8 mouse cellular contexts compared by ENCODE assay signal in genomic region chr10:80105460-80105859, GRCm38 (mm10). TPM values are rescaled to one million over a fixed set of nuclear protein-coding genes. Genes with fewer than 3 reads are reported as not detected.
DNase-seq lines count a peak whose midpoint lies in the region; ATAC-seq and TF ChIP-seq lines count a peak whose summit lies in the region.

Sbno2 (minus strand) TSS chr10:80105571.

- H3K27ac ChIP-seq in lung, embryonic 14.5 days (ENCODE audit: low read depth), result no peak within 1 kb of the TSS
- peak within 1 kb of the TSS; percentile 79 for H3K27ac ChIP-seq in bone marrow macrophage, adult 2 months (ENCODE audit: insufficient read depth, low read depth, low read length)
- H3K27ac ChIP-seq in liver, embryonic 15.5 days (replicated peaks), result peak within 1 kb of the TSS; percentile 93

- no peak for TF ChIP-seq POLR2A in bone marrow macrophage, adult 2 months (IDR thresholded peaks at IDR 0.05; ENCODE audit: borderline replicate concordance, low read depth, low read length)

- no peak for ATAC-seq in lung, embryonic 14.5 days (ENCODE audit: insufficient read depth)
- ATAC-seq in hematopoietic stem cell, adult 5-6 weeks (replicated peaks in 1 of 2; ENCODE audit: insufficient read depth in 1 of 2, low FRiP score in 2 of 2, low TSS enrichment in 1 of 2, low read depth in 1 of 2, poor library complexity in 2 of 2, severe bottlenecking in 2 of 2), result peak; percentile 50 to 73
- ATAC-seq in liver, embryonic 15.5 days (ENCODE audit: insufficient read depth), result no peak

- no peak for TF ChIP-seq CTCF in lung, embryonic 14.5 days (IDR thresholded peaks at IDR 0.05; ENCODE audit: low read depth)
- TF ChIP-seq CTCF in bone marrow macrophage, adult 2 months (IDR thresholded peaks at IDR 0.05; ENCODE audit: low read depth, low read length), result no peak

- no peak for DNase-seq in lung, embryonic 14.5 days
- DNase-seq in lung, postnatal 14 days, result no peak
- peak; percentile 71 for DNase-seq in splenic B cell, adult 2 months (ENCODE audit: low read depth, low spot score)
- DNase-seq in urinary bladder, postnatal 4 days (ENCODE audit: low spot score in 2 of 2), result no peak
- DNase-seq in ovary, postnatal 14 days (ENCODE audit: low spot score), result no peak

- peaks cover 9% of the 10 kb centered on the region for H3K4me1 ChIP-seq in lung, embryonic 14.5 days (ENCODE audit: insufficient read depth)
- peaks cover 46% of the 10 kb centered on the region for H3K4me1 ChIP-seq in bone marrow macrophage, adult 2 months (ENCODE audit: control insufficient read depth, insufficient read depth, low read length)
- peaks cover 57% of the 10 kb centered on the region for H3K4me1 ChIP-seq in liver, embryonic 15.5 days (replicated peaks)

- peak within 1 kb of the TSS; percentile 29; the same call in 1 of the 2 replicates for H3K9ac ChIP-seq in lung, embryonic 14.5 days
- no peak within 1 kb of the TSS for H3K9ac ChIP-seq in liver, embryonic 15.5 days

- no peaks in the 10 kb centered on the region for H3K36me3 ChIP-seq in lung, embryonic 14.5 days (ENCODE audit: insufficient read depth)
- H3K36me3 ChIP-seq in liver, embryonic 15.5 days (replicated peaks), result no peaks in the 10 kb centered on the region
- H3K36me3 ChIP-seq in splenic B cell, adult 2 months (ENCODE audit: control insufficient read depth, insufficient read depth, low read length, poor library complexity, severe bottlenecking), result no peaks in the 10 kb centered on the region

- no peak within 1 kb of the TSS for H3K4me2 ChIP-seq in lung, embryonic 14.5 days
- peak within 1 kb of the TSS; percentile 38 for H3K4me2 ChIP-seq in liver, embryonic 15.5 days

- WGBS in lung, embryonic 14.5 days, result 60% methylated on average over 5 of the region's 5 CpGs
- 41% methylated on average over 5 of the region's 5 CpGs for WGBS in liver, embryonic 15.5 days (ENCODE audit: insufficient replicate concordance)

- H3K27me3 ChIP-seq in lung, embryonic 14.5 days (ENCODE audit: insufficient read depth, low read length), result no peaks in the 10 kb centered on the region
- no peaks in the 10 kb centered on the region for H3K27me3 ChIP-seq in liver, embryonic 15.5 days
- H3K27me3 ChIP-seq in splenic B cell, adult 2 months (ENCODE audit: control insufficient read depth, insufficient read depth, low read length, poor library complexity, severe bottlenecking), result no peaks in the 10 kb centered on the region

- H3K9me3 ChIP-seq in lung, embryonic 14.5 days (ENCODE audit: low read depth, low read length), result no peaks in the 10 kb centered on the region
- no peaks in the 10 kb centered on the region for H3K9me3 ChIP-seq in liver, embryonic 15.5 days (replicated peaks)

- no peak within 1 kb of the TSS for H3K4me3 ChIP-seq in lung, embryonic 14.5 days (ENCODE audit: low read depth, low read length)
- H3K4me3 ChIP-seq in bone marrow macrophage, adult 2 months (ENCODE audit: insufficient read depth, low read length), result peak within 1 kb of the TSS; percentile 52
- H3K4me3 ChIP-seq in liver, embryonic 15.5 days (replicated peaks), result peak within 1 kb of the TSS; percentile 9; the same call in 1 of the 2 replicates

RNA-seq across cellular contexts. Expression of gene Sbno2, which starts in this region (rescaled TPM):
- 13.9 and 16.3 TPM in 2 replicates for polyA plus RNA-seq in lung, embryonic 14.5 days (2014; fragmentation: Nextera tagmentation; extraction: Ambion mirVana)
- polyA plus RNA-seq in bone marrow macrophage, adult 2 months (2012; ENCODE audit: insufficient read depth, insufficient read length, missing spikeins), result 54.5 and 55.8 TPM in 2 replicates
- total RNA-seq in hematopoietic stem cell, adult 5-6 weeks (2017), result 26.4 and 32.1 TPM in 2 replicates
- polyA plus RNA-seq in liver, embryonic 15.5 days (2015; fragmentation: Nextera tagmentation; extraction: Ambion mirVana), result 10.4 and 12.3 TPM in 2 replicates

Comparison
In these comparisons a context has a peak if more than half of its experiments do, and no peak if none do; other contexts are left out.
1. ATAC-seq: peak in hematopoietic stem cell, adult 5-6 weeks (2 of 2); none in lung, embryonic 14.5 days (single experiment) and liver, embryonic 15.5 days (single experiment).